In the genomic region with DNA sequence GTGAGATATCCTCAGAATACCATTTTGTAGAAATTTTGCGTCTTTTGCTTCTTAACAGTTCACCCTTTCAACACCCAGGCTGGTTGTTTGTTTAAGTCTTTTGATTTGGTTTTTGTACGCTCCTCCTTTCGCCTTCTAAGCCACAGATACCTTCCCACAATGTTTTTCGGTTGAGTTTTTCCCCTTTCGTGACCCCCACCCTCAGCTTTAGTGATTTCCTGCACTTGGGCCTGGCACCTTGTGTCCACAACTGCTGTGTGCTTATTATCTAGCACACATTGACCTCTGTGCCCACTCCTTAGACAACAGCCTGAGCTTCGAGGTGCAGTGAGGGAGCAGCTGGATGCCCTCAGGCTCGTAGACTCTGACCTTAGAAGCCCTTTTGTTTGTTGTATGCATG, we compare ENCODE assay signal across 8 mouse cellular contexts. TPM values are rescaled to one million over a fixed set of nuclear protein-coding genes. Genes with fewer than 3 reads are reported as not detected.
DNase-seq lines count a peak whose midpoint lies in the region; ATAC-seq and TF ChIP-seq lines count a peak whose summit lies in the region.

No protein-coding gene starts in this region.

- H3K4me2 ChIP-seq in liver, embryonic 12.5 days: peak overlapping the region; percentile 78

- H3K27ac ChIP-seq in testis, adult 2 months (ENCODE audit: control insufficient read depth, insufficient read depth, low read depth, low read length): no peak overlapping the region
- no peak overlapping the region for H3K27ac ChIP-seq in liver, embryonic 12.5 days

- ATAC-seq in CD4-positive, CD25-positive, alpha-beta regulatory T cell, adult 4 months: no peak
- ATAC-seq in liver, embryonic 12.5 days: no peak

- no peaks in the 10 kb centered on the region for H3K9me3 ChIP-seq in liver, embryonic 12.5 days (replicated peaks)

- no peak overlapping the region for H3K9ac ChIP-seq in liver, embryonic 12.5 days

- H3K36me3 ChIP-seq in testis, adult 2 months (ENCODE audit: control insufficient read depth, insufficient read depth, low read length): no peaks in the 10 kb centered on the region
- no peaks in the 10 kb centered on the region for H3K36me3 ChIP-seq in liver, embryonic 12.5 days

- 67% methylated on average over 7 of the region's 7 CpGs for WGBS in liver, embryonic 12.5 days (ENCODE audit: insufficient replicate concordance)

- DNase-seq in CD4-positive, CD25-positive, alpha-beta regulatory T cell, adult 2 months (ENCODE audit: low read depth, low spot score): peak; percentile 13
- no peak for DNase-seq in testis, postnatal 10 days (ENCODE audit: low spot score)
- DNase-seq in thymus, postnatal 36 days: peak; percentile 14 to 17
- DNase-seq in left cerebral cortex, postnatal 36 days (ENCODE audit: low spot score in 2 of 2): no peak
- no peak for DNase-seq in gastrocnemius, postnatal 36 days

- H3K4me1 ChIP-seq in testis, adult 2 months (ENCODE audit: control insufficient read depth, insufficient read depth, low read length): peaks cover 3% of the 10 kb centered on the region
- H3K4me1 ChIP-seq in liver, embryonic 12.5 days: peaks cover 12% of the 10 kb centered on the region

- H3K27me3 ChIP-seq in testis, adult 2 months (ENCODE audit: control insufficient read depth, insufficient read depth, low read length): no peaks in the 10 kb centered on the region
- 0 out of 2 replicates have a peak, but pooled peaks cover 5% of the 10 kb centered on the region for H3K27me3 ChIP-seq in liver, embryonic 12.5 days (replicated peaks)

- no peak for TF ChIP-seq POLR2A in testis, adult 2 months (IDR thresholded peaks at IDR 0.05; ENCODE audit: control insufficient read depth, low read depth, low read length)

- intact Hi-C loops in left cerebral cortex, postnatal 36 days (cut with DNase I): loop anchor here (5.0 kb wide), 1 partner anchor 154 kb away; no protein-coding TSS in a partner anchor
- intact Hi-C loops in gastrocnemius, postnatal 36 days (cut with DNase I): no loop called here

- peak overlapping the region; percentile 10 for H3K4me3 ChIP-seq in testis, adult 2 months (ENCODE audit: control insufficient read depth, low read depth, low read length)
- peak overlapping the region; percentile 68; the same call in 1 of the 2 replicates for H3K4me3 ChIP-seq in liver, embryonic 12.5 days

- TF ChIP-seq CTCF in testis, adult 2 months (IDR thresholded peaks at IDR 0.05; ENCODE audit: control insufficient read depth, insufficient read depth, insufficient replicate concordance, low read depth, low read length): no peak

RNA-seq across cellular contexts. Expression of gene Zfp386, which starts 1.2 kb away (rescaled TPM):
- polyA plus RNA-seq in CD4-positive, CD25-positive, alpha-beta regulatory T cell, adult 4 months (2017; shearing (Covaris generic)): 10 to 100 TPM; 47.8 to 49.0 TPM
- 6.2 and 7.6 TPM in 2 replicates for polyA plus RNA-seq in testis, adult 2 months (2012; rRNA removed)
- polyA plus RNA-seq in liver, embryonic 12.5 days (2016; fragmentation: Nextera tagmentation; extraction: Ambion mirVana): 8.7 and 9.1 TPM in 2 replicates
- total RNA-seq in left cerebral cortex, postnatal 36 days (2021): 10 to 100 TPM; 22.8 to 39.8 TPM
- 10 to 100 TPM; 24.4 to 28.4 TPM for total RNA-seq in gastrocnemius, postnatal 36 days (2021)

RNA-seq across cellular contexts. Expression of gene Vipr2, which starts 28.8 kb away (rescaled TPM):
- polyA plus RNA-seq in CD4-positive, CD25-positive, alpha-beta regulatory T cell, adult 4 months (2017; shearing (Covaris generic)): under 1 TPM; 0.19 to 0.86 TPM
- 0.23 and 0.28 TPM in 2 replicates for polyA plus RNA-seq in testis, adult 2 months (2012; rRNA removed)
- 0.27 and 0.38 TPM in 2 replicates for polyA plus RNA-seq in liver, embryonic 12.5 days (2016; fragmentation: Nextera tagmentation; extraction: Ambion mirVana)
- total RNA-seq in left cerebral cortex, postnatal 36 days (2021): 1 to 10 TPM in 1 of 2 experiments, under 1 TPM in 1; 0.86 to 1.7 TPM
- 1 to 10 TPM; 1.2 to 1.5 TPM for total RNA-seq in gastrocnemius, postnatal 36 days (2021)

Comparison
In these comparisons a context has a peak if more than half of its experiments do, and no peak if none do; other contexts are left out.
1. DNase-seq: peak in CD4-positive, CD25-positive, alpha-beta regulatory T cell, adult 2 months (single experiment) and thymus, postnatal 36 days (2 of 2); none in testis, postnatal 10 days (single experiment), left cerebral cortex, postnatal 36 days (0 of 2) and gastrocnemius, postnatal 36 days (0 of 2).